Mouse (Mus musculus) central nervous system, embryonic 18 days (tissue): Measurements from ENCODE around the gene Vmn2r112. TPM values are rescaled to one million over a fixed set of nuclear protein-coding genes. Genes with fewer than 3 reads are reported as not detected.

ENCODE experiments used
- polyA plus RNA-seq: library from polyadenylated mRNA; depleted of rRNA; stranded (reverse); fragments of >200 nt; gene quantifications from 2 replicates; pipeline ENCODE4 v1.2.3, GENCODE M21; 2012; rRNA removed

The Vmn2r112 gene
- not detected in 2 replicates for polyA plus RNA-seq

GRCm38 (mm10) chr17:22600651-22601050, at the start of gene Vmn2r112:
TSS of gene Vmn2r112 (plus strand) at chr17:22600951.

GRCm38 (mm10) chr17:22573382-22573781, 27.4 kb upstream of the Vmn2r112 start, which contains the start of gene Vmn2r111:
TSS of gene Vmn2r111 (minus strand) at chr17:22573482.

Other genes starting within 250 kb of the Vmn2r112 start
- gene Zfp944, start 239.6 kb upstream of the Vmn2r112 start, polyA plus RNA-seq: 10.5 and 12.3 TPM in 2 replicates
- gene Zfp758, start 239.5 kb upstream of the Vmn2r112 start, polyA plus RNA-seq: 3.0 and 3.1 TPM in 2 replicates
- gene Zfp946, start 176.7 kb upstream of the Vmn2r112 start, polyA plus RNA-seq: 28.0 and 29.0 TPM in 2 replicates
- not detected in 2 replicates for gene Vmn2r111, start 27.5 kb upstream of the Vmn2r112 start, polyA plus RNA-seq